Mouse (Mus musculus): Measurements from ENCODE around the gene Zfp526. TPM values are rescaled to one million over a fixed set of nuclear protein-coding genes. Genes with fewer than 3 reads are reported as not detected.

Zfp526 gene
- total and polyA plus RNA-seq, 3 experiments: 9.5 to 14.8 TPM; not detected in 1

DNA sequence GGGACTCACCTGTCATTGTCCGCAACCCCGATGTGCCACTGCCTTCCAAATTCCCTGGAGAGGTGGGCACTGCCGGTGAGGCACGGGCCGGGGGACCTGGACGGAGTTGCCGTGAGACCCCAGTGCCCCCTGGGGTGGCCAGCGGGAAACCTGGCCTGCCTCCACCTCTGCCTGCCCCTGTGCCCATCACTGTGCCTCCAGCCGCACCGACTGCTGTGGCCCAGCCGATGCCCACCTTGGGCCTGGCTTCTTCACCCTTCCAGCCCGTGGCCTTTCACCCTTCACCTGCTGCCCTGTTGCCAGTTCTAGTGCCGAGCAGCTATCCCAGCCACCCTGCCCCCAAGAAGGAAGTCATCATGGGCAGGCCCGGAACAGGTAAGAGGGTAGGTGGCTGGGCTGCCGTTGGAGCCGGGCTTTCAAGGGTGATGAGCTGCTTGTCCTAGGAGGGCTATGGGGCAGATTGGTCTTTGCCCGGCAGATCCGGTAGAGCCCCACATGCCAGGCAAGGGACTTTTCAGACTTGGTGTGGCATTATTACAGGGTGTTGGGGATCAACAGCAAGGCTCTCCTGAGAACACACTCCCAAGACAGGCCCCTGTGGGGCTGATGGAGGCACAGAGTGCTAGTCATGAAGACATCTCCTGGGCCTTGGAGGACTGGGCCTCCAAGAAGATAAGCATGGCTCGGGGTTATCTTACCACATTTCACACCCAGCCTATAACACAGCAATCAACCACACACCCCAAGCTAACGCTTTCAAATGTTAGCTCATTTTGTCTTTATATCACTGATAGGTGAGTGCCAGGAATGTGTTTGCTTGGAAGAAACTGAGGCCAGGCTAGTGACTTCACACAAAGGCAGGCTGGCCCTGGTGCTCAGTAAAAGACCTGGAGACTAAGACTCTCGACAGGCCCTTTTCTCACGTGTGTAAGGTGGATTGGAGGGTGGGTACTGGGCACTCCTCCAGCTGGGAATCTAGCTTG lies 52.3 kb downstream of the Zfp526 start:
- H3K36me3 ChIP-seq (ENCODE audit: control insufficient read depth in 1 of 2, insufficient read depth in 2 of 2, low read length in 2 of 2): peaks cover 0 to 56% of the 10 kb centered on the region in 2 experiments; a peak in 2 of 4 replicates
- peak overlapping the region; percentile 6 to 36 for H3K4me3 ChIP-seq (ENCODE audit: control insufficient read depth in 1 of 2, insufficient read depth in 1 of 2, low read depth in 2 of 2, low read length in 2 of 2)
- H3K27ac ChIP-seq (ENCODE audit: control insufficient read depth, low read depth, low read length): peak overlapping the region; percentile 94
- H3K4me1 ChIP-seq (ENCODE audit: control insufficient read depth in 1 of 2, insufficient read depth in 2 of 2, low read length in 2 of 2): peaks cover 29 to 66% of the 10 kb centered on the region in 2 experiments
- peak; percentile 89 for DNase-seq (ENCODE audit: low read depth, low spot score)
- H3K27me3 ChIP-seq (ENCODE audit: control insufficient read depth in 1 of 2, insufficient read depth in 2 of 2, low read length in 2 of 2): no peaks in the 10 kb centered on the region
- H3K9ac ChIP-seq (ENCODE audit: control insufficient read depth, low read depth, low read length, poor library complexity, severe bottlenecking): peak overlapping the region; percentile 54
- no peaks in the 10 kb centered on the region for H3K9me3 ChIP-seq (replicated peaks; ENCODE audit: insufficient read depth, low read length)
- H3K79me2 ChIP-seq (ENCODE audit: control insufficient read depth, insufficient read depth, low read length, poor library complexity): peaks cover 37% of the 10 kb centered on the region
- TF ChIP-seq MAX (IDR thresholded peaks at IDR 0.05; ENCODE audit: low read length) (peak; percentile 77), BHLHE40 (IDR thresholded peaks at IDR 0.05; ENCODE audit: borderline replicate concordance, low read depth, low read length) (peak; percentile 77), GATA1 (IDR thresholded peaks at IDR 0.05; ENCODE audit: low read depth, low read length) (peak; percentile 94), USF1 (IDR thresholded peaks at IDR 0.05; ENCODE audit: low read depth, low read length) (no peak), SIN3A (IDR thresholded peaks at IDR 0.05; ENCODE audit: low read length) (peak; percentile 95), ZMIZ1 (IDR thresholded peaks at IDR 0.05; ENCODE audit: low read depth, low read length) (no peak; the same call in 1 of the 2 replicates), POLR2AphosphoS2 (IDR thresholded peaks at IDR 0.05; ENCODE audit: low read length) (peak; percentile 64), ELF1 (IDR thresholded peaks at IDR 0.05; ENCODE audit: low read depth, low read length) (no peak), TCF12 (IDR thresholded peaks at IDR 0.05; ENCODE audit: low read depth, low read length) (peak; percentile 90), MYC (IDR thresholded peaks at IDR 0.05; ENCODE audit: low read depth, low read length) (peak; percentile 87), CTCF (IDR thresholded peaks at IDR 0.05 in 2 of 3, conservative IDR thresholded peaks at IDR 0.05 in 1 of 3; ENCODE audit: control insufficient read depth in 1 of 3, insufficient read depth in 1 of 3, low read depth in 2 of 3, low read length in 3 of 3, poor library complexity in 1 of 3, severe bottlenecking in 1 of 3) (no peak), MAZ (IDR thresholded peaks at IDR 0.05; ENCODE audit: low read depth, low read length) (peak; percentile 61), KAT2A (conservative IDR thresholded peaks at IDR 0.05; ENCODE audit: low read depth, low read length) (peak; percentile 41; the same call in 1 of the 2 replicates), MAFK (IDR thresholded peaks at IDR 0.05; ENCODE audit: borderline replicate concordance, low read depth, low read length) (0 out of 2 replicates have a peak, but pooled peaks have one; percentile 37), ZKSCAN1 (IDR thresholded peaks at IDR 0.05; ENCODE audit: low read depth, low read length) (no peak), CHD2 (IDR thresholded peaks at IDR 0.05; ENCODE audit: low read length) (peak; percentile 13; the same call in 1 of the 2 replicates), EP300 (IDR thresholded peaks at IDR 0.05; ENCODE audit: low read depth in 1 of 2, low read length in 2 of 2) (peak; percentile 94 to 97), POLR2AphosphoS5 (IDR thresholded peaks at IDR 0.05; ENCODE audit: borderline replicate concordance, low read depth, low read length) (no peak), SMC3 (IDR thresholded peaks at IDR 0.05; ENCODE audit: low read depth, low read length) (peak; percentile 17; the same call in 1 of the 2 replicates), USF2 (IDR thresholded peaks at IDR 0.05; ENCODE audit: borderline replicate concordance in 1 of 2, insufficient read depth in 1 of 2, low read depth in 1 of 2, low read length in 2 of 2) (no peak), TBP (IDR thresholded peaks at IDR 0.05; ENCODE audit: low read depth, low read length) (peak; percentile 80; the same call in 1 of the 2 replicates), JUND (IDR thresholded peaks at IDR 0.05; ENCODE audit: low read depth, low read length) (0 out of 2 replicates have a peak, but pooled peaks have one; percentile 38), TAL1 (IDR thresholded peaks at IDR 0.05; ENCODE audit: low read length) (peak; percentile 70), ETS1 (IDR thresholded peaks at IDR 0.05; ENCODE audit: low read depth, low read length) (peak; percentile 95), POLR2A (IDR thresholded peaks at IDR 0.05; ENCODE audit: control insufficient read depth in 1 of 2, insufficient read depth in 1 of 2, low read depth in 1 of 2, low read length in 2 of 2, poor library complexity in 1 of 2) (peak; percentile 44 to 65; a peak in 2 of 4 replicates), RCOR1 (IDR thresholded peaks at IDR 0.05; ENCODE audit: low read depth, low read length) (peak; percentile 71), NELFE (IDR thresholded peaks at IDR 0.05; ENCODE audit: low read depth, low read length) (peak; percentile 64), MEF2A (IDR thresholded peaks at IDR 0.05; ENCODE audit: extremely low read depth, insufficient replicate concordance, low read depth, low read length, poor library complexity, severe bottlenecking) (peak; percentile 6; the same call in 1 of the 2 replicates), RAD21 (IDR thresholded peaks at IDR 0.05; ENCODE audit: low read depth, low read length) (no peak), MYB (IDR thresholded peaks at IDR 0.05; ENCODE audit: low read depth, low read length) (peak; percentile 91), CHD1 (IDR thresholded peaks at IDR 0.05; ENCODE audit: low read depth, low read length) (peak; percentile 89; the same call in 1 of the 2 replicates), HCFC1 (IDR thresholded peaks at IDR 0.05; ENCODE audit: low read depth, low read length) (peak; percentile 58), E2F4 (IDR thresholded peaks at IDR 0.05; ENCODE audit: borderline replicate concordance, low read depth, low read length) (no peak), GABPA (IDR thresholded peaks at IDR 0.05; ENCODE audit: low read depth, low read length) (no peak), ZC3H11A (IDR thresholded peaks at IDR 0.05; ENCODE audit: low read depth, low read length) (no peak)
